In genomic region chr7:40097094-40097493, GRCm38 (mm10) we compare ENCODE assay signal across 14 mouse cellular contexts.
"Had no signal": no experiment of that assay in that cellular context is flagged by ENCODE, and none has a peak within 500 bp of the region (broad histone marks: within the 10 kb centered on the region; RNA-seq: fewer than 3 reads in every experiment).

No protein-coding gene starts in this region.

- ATAC-seq: midbrain, embryonic 16.5 days had no signal

- H3K27me3 ChIP-seq: midbrain, embryonic 12.5 days; neural tube, embryonic 13.5 days; neural tube, embryonic 15.5 days; stomach, embryonic 15.5 days had no signal

- DNase-seq: lung, adult 18-20 months; lung, embryonic 14.5 days; lung, postnatal 10 days; lung, postnatal 4 days; midbrain, embryonic 14.5 days; right cerebral cortex, postnatal 14 days; thymus, adult 2 months; thymus, postnatal 25 days; thymus, postnatal 4 days had no signal
